Mouse (Mus musculus): ENCODE results near the gene Aunip. TPM values are rescaled to one million over a fixed set of nuclear protein-coding genes. Genes with fewer than 3 reads are reported as not detected.
A peak's percentile ranks its signal among the peaks of the same experiment; 100 is the strongest.

The Aunip gene
- 6.3 and 7.6 TPM in 2 replicates for polyA plus RNA-seq (2016; fragmentation: Nextera tagmentation; extraction: Ambion mirVana)

DNA sequence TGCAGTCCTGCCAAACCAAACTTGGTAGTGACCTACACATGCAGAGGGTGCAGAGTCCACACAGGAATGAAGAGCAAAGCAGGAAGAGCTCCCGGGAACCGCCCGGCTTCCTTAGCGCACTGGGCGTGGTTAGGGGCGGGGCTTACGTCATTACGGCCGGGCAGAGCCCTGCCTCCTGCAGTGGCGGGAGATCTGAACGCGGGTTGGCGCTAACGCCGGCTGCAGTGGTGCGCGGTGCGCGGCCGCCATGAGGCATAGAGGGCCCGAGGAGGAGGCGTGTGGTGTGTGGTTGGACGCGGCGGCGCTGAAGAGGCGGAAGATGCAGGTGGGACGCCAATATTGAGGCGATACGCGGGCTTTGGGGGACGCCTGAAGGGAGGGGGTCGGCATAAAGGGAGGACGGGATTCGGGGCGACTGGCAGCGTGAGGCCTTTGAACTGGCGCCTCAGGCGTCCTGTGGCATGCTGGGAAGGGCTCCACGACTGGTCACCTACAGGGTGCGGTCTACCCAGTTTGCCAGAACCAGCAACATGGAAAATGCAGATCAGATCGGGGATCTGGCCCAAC is at the start of gene Aunip:
Gene Aunip, plus strand, starts transcription at position 155 of the 567 bp plus-strand sequence.
- Histone ChIP-seq H3K9ac (peak within 1 kb of the TSS; percentile 44), H3K9me3 (replicated peaks) (no peaks in the 10 kb centered on the region), H3K36me3 (peaks cover 5% of the 10 kb centered on the region; the same call in 1 of the 2 replicates), H3K4me1 (peaks cover 16% of the 10 kb centered on the region; the same call in 1 of the 2 replicates), H3K4me3 (peak within 1 kb of the TSS; percentile 43), H3K27me3 (no peaks in the 10 kb centered on the region), H3K4me2 (replicated peaks) (peak within 1 kb of the TSS; percentile 70), H3K27ac (no peak within 1 kb of the TSS)
- under 1% methylated on average over 42 of the region's 42 CpGs for WGBS
- ATAC-seq (ENCODE audit: low FRiP score) = peak; percentile 96

GRCm38 (mm10) chr4:134461252-134461651 is 49.5 kb upstream of the Aunip start:
- H3K27ac ChIP-seq = no peak overlapping the region
- H3K4me3 ChIP-seq = no peak overlapping the region
- 89% methylated on average over 5 of the region's 5 CpGs for WGBS
- H3K27me3 ChIP-seq = no peaks in the 10 kb centered on the region; the same call in 1 of the 2 replicates
- H3K4me1 ChIP-seq = peaks cover 8% of the 10 kb centered on the region
- H3K36me3 ChIP-seq = no peaks in the 10 kb centered on the region
- H3K4me2 ChIP-seq (replicated peaks) = no peak overlapping the region
- H3K9me3 ChIP-seq (replicated peaks) = no peaks in the 10 kb centered on the region
- H3K9ac ChIP-seq = no peak overlapping the region
- ATAC-seq (ENCODE audit: low FRiP score) = no peak

GRCm38 (mm10) chr4:134465789-134466188 is 45.0 kb upstream of the Aunip start:
- no peaks in the 10 kb centered on the region for H3K9me3 ChIP-seq (replicated peaks)
- peaks cover 1% of the 10 kb centered on the region for H3K36me3 ChIP-seq
- H3K9ac ChIP-seq = peak overlapping the region; percentile 15; the same call in 1 of the 2 replicates
- H3K4me2 ChIP-seq (replicated peaks) = peak overlapping the region; percentile 15
- peak overlapping the region; percentile 98 for H3K27ac ChIP-seq
- no peaks in the 10 kb centered on the region for H3K27me3 ChIP-seq
- no peak overlapping the region for H3K4me3 ChIP-seq
- H3K4me1 ChIP-seq = peaks cover 18% of the 10 kb centered on the region
- WGBS = 36% methylated on average over 12 of the region's 12 CpGs
- ATAC-seq (ENCODE audit: low FRiP score) = no peak

GRCm38 (mm10) chr4:134466381-134467262 is 44.2 kb upstream of the Aunip start:
- Histone ChIP-seq H3K9ac (peak overlapping the region; percentile 98), H3K4me3 (peak overlapping the region; percentile 82)

GRCm38 (mm10) chr4:134467435-134468214 is 43.2 kb upstream of the Aunip start:
- H3K4me1 ChIP-seq = peaks cover 32% of the 10 kb centered on the region
- H3K27ac ChIP-seq = peak overlapping the region; percentile 98
- H3K36me3 ChIP-seq = peaks cover 18% of the 10 kb centered on the region
- no peaks in the 10 kb centered on the region for H3K9me3 ChIP-seq (replicated peaks)
- ATAC-seq (ENCODE audit: low FRiP score) = peak; percentile 31
- WGBS = under 1% methylated on average over 31 of the region's 31 CpGs
- H3K9ac ChIP-seq = peak overlapping the region; percentile 98
- H3K27me3 ChIP-seq = no peaks in the 10 kb centered on the region
- H3K4me2 ChIP-seq (replicated peaks) = peak overlapping the region; percentile 91
- H3K4me3 ChIP-seq = peak overlapping the region; percentile 82

More at GRCm38 (mm10) chr4:134466381-134467262, 44.2 kb upstream of the Aunip start:
- Histone ChIP-seq H3K27me3 (no peaks in the 10 kb centered on the region), H3K9me3 (replicated peaks) (no peaks in the 10 kb centered on the region), H3K4me1 (peaks cover 25% of the 10 kb centered on the region), H3K27ac (peak overlapping the region; percentile 98), H3K4me2 (replicated peaks) (peak overlapping the region; percentile 91), H3K36me3 (peaks cover 9% of the 10 kb centered on the region)
- 56% methylated on average over 11 of the region's 11 CpGs for WGBS
- ATAC-seq (ENCODE audit: low FRiP score) = no peak

GRCm38 (mm10) chr4:134468215-134468575 is 42.6 kb upstream of the Aunip start, which contains the start of gene Stmn1:
Gene Stmn1 (plus strand): TSS chr4:134468320.
- ATAC-seq (ENCODE audit: low FRiP score) = peak; percentile 95
- Histone ChIP-seq H3K27ac (peak within 1 kb of the TSS; percentile 98), H3K4me3 (peak within 1 kb of the TSS; percentile 82), H3K36me3 (peaks cover 24% of the 10 kb centered on the region), H3K9ac (peak within 1 kb of the TSS; percentile 98), H3K27me3 (no peaks in the 10 kb centered on the region), H3K4me1 (peaks cover 37% of the 10 kb centered on the region), H3K9me3 (replicated peaks) (no peaks in the 10 kb centered on the region), H3K4me2 (replicated peaks) (peak within 1 kb of the TSS; percentile 91)
- under 1% methylated on average over 26 of the region's 31 CpGs for WGBS

DNA sequence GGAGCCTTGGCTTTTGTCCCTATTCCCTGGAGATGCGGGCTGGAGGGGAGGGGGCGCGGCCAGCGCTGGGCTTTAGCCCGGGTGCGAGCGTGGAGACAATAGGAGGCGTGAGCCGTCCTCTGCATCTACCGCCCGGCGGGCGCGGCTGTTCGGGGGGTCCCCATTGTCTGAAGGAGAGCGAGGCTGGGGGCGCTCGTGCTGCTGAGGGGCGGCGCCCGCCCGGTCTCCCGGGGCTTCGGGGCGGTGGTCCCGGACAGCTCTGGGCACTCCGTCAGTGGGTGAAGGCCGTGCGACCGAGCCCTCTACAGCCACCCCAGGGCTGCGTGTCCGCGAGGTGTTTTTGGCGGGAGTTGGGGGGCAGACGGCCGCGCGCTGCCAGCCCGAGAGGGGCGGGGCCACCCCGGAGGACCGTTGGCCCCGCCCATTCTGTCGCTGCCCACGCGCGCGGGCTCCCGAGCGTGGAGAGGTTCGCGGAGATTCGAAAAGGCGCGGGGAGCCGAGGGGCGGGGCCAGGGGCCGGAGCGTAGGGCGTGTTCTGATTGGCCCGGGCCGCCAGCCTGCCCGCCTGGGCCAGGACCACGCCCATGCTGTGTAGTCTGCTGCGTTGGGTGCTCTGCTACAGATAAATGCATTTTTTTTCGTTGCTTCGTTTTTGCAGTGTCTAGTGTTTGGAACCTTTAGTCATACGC is 42.1 kb upstream of the Aunip start:
- Histone ChIP-seq H3K36me3 (peaks cover 25% of the 10 kb centered on the region), H3K4me1 (peaks cover 38% of the 10 kb centered on the region), H3K27ac (peak overlapping the region; percentile 98), H3K27me3 (no peaks in the 10 kb centered on the region), H3K9me3 (replicated peaks) (no peaks in the 10 kb centered on the region), H3K4me2 (replicated peaks) (peak overlapping the region; percentile 91), H3K4me3 (peak overlapping the region; percentile 82), H3K9ac (peak overlapping the region; percentile 98)
- ATAC-seq (ENCODE audit: low FRiP score) = peak; percentile 83
- WGBS = under 1% methylated on average over 64 of the region's 68 CpGs

- ATAC-seq (ENCODE audit: low FRiP score) = peak; percentile 18; the same call in 1 of the 2 replicates
- Histone ChIP-seq H3K9me3 (replicated peaks) (no peaks in the 10 kb centered on the region), H3K4me3 (peak overlapping the region; percentile 82), H3K27ac (peak overlapping the region; percentile 98), H3K9ac (peak overlapping the region; percentile 98), H3K36me3 (peaks cover 32% of the 10 kb centered on the region), H3K4me2 (replicated peaks) (peak overlapping the region; percentile 91), H3K27me3 (no peaks in the 10 kb centered on the region), H3K4me1 (peaks cover 45% of the 10 kb centered on the region)
- 6% methylated on average over 6 of the region's 6 CpGs for WGBS
Observed at GRCm38 (mm10) chr4:134469341-134469796, 41.4 kb upstream of the Aunip start.

DNA sequence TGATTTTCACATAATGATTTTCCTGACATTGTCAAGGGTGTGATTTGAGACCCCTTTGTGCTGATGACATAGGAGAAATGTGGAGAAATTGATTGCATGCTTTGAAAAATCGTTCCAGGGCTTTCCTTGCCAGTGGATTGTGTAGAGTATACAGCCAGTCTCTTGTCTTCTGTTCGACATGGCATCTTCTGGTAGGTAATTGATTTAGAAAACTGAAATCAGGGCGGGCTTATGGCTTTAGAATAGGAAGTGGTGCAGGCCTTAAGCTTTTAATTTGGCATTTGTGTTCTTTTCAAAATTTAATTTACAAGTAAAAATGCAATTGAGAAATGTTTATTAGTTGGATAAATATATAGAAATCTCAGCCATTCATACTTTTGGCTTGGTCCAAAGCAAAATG is 40.8 kb upstream of the Aunip start:
- no peaks in the 10 kb centered on the region for H3K9me3 ChIP-seq (replicated peaks)
- peak overlapping the region; percentile 98 for H3K9ac ChIP-seq
- WGBS = 48% methylated on average over 3 of the region's 3 CpGs
- no peak for ATAC-seq (ENCODE audit: low FRiP score)
- no peaks in the 10 kb centered on the region for H3K27me3 ChIP-seq
- H3K27ac ChIP-seq = peak overlapping the region; percentile 98
- H3K4me1 ChIP-seq = peaks cover 47% of the 10 kb centered on the region
- H3K4me3 ChIP-seq = peak overlapping the region; percentile 82
- peaks cover 38% of the 10 kb centered on the region for H3K36me3 ChIP-seq
- H3K4me2 ChIP-seq (replicated peaks) = peak overlapping the region; percentile 91

DNA sequence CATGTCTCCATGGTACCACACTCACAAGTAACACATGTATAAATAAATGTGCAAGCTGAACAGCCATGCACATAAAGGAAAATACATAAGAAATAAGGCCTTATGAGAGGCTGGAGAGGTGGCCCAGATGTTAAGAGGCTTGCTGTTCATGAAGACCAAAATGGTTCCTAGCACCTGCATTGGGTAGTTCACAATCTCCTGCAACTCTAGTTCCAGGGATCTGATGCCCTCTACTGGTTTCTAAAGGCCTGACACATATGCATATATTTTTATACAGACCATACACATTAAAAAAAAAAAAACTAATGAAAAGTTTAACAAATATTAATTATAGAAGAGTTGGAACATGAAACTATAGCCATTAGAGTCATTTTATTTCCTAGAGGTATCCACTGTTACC is 39.3 kb upstream of the Aunip start:
- peak overlapping the region; percentile 82 for H3K4me3 ChIP-seq
- H3K4me2 ChIP-seq (replicated peaks) = peak overlapping the region; percentile 91

DNA sequence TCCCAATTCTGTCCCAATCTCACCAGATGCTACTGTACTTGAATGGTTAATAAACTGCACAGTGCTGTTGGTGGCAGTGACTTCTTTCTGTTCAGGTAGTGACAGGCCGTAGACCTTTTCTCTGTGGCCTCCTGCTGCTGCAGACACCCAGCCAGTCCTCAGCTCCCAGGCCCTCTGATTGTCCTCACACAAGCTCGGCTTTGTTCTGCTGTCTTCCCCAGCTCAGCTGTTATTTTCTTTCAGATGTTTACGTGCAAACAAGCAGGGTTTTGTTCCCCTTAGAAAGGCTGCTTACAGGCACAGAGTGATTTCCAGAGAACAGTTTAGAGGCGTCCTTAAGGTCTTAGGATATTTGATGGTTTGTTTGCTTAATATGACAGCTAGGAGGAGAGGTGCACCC is 37.0 kb upstream of the Aunip start:
- Histone ChIP-seq H3K4me1 (peaks cover 30% of the 10 kb centered on the region), H3K36me3 (peaks cover 60% of the 10 kb centered on the region), H3K4me3 (no peak overlapping the region), H3K27ac (peak overlapping the region; percentile 65), H3K4me2 (replicated peaks) (peak overlapping the region; percentile 22; the same call in 1 of the 2 replicates), H3K9ac (peak overlapping the region; percentile 41), H3K9me3 (replicated peaks) (no peaks in the 10 kb centered on the region), H3K27me3 (no peaks in the 10 kb centered on the region)
- no peak for ATAC-seq (ENCODE audit: low FRiP score)
- 53% methylated on average over 4 of the region's 4 CpGs for WGBS

More for the DNA sequence above, 39.3 kb upstream of the Aunip start:
- Histone ChIP-seq H3K4me1 (peaks cover 39% of the 10 kb centered on the region), H3K27me3 (no peaks in the 10 kb centered on the region), H3K27ac (peak overlapping the region; percentile 70), H3K36me3 (peaks cover 52% of the 10 kb centered on the region), H3K9me3 (replicated peaks) (no peaks in the 10 kb centered on the region), H3K9ac (peak overlapping the region; percentile 55)
- no peak for ATAC-seq (ENCODE audit: low FRiP score)
